Mouse (Mus musculus): ENCODE results near the gene Ipo11. TPM values are rescaled to one million over a fixed set of nuclear protein-coding genes. Genes with fewer than 3 reads are reported as not detected.
"Not testable (repeated sequence)": the region's sequence is repeated elsewhere in the genome, so short reads cannot be mapped to it uniquely, and the experiment has no call there.

Ipo11 gene
- 10 to 100 TPM; 20.7 to 26.8 TPM for total RNA-seq (2021)

DNA sequence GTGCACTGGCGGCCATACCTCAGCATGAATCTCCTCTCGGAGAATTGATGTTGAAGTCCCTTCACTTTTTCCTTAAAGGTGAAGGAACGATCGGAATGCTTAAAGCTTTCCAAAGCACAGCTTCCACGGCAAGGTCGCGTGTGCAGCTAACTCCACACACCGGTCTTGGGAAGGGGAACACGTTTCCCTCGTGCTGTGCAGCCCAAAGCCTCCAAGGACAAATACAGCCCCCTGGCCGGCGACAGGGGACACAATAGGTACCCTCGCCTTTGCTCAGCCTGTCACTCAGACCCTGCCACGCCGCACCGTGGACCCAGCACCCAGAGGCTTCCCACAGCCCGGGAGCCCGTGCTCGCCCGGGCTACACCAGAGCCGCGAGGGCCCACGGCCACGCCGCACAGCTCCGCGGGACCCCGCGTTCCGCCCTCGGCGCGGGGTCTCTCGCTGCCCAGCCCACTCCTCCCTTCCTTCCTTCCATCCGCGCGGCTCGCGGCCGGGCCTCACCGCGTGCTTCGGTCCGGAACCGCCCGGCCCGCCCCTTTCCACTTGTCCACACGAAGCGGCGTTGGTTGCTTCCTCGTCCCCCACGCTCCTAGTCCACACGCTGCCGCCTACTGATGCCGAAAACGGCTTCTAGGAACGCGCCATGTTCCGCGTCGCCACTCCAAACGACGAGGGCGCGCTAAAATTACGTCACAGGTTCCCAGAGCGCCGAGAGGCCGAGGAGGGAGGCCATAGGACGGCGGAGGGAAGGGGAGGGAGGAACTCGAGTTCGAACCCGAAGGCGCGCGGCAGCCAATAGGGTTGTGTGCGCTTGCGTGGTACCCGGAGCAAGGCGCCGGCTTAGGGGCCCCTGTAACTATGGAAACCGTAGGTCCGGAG lies at the start of gene Ipo11:
Ipo11 (minus strand) TSS at position 703 of the 882 bp plus-strand sequence.
- DNase-seq: peak; percentile 85 to 87
- intact Hi-C loops (cut with DNase I): loop anchor here (10.0 kb wide), 1 partner anchor 1218 kb away; the partner anchor contains the start of genes Ercc8 and Ndufaf2

GRCm38 (mm10) chr13:106961496-106961895 lies 24.7 kb upstream of the Ipo11 start:
- intact Hi-C loops (cut with DNase I): no loop called here
- no peak for DNase-seq

- intact Hi-C loops (cut with DNase I): no loop called here
- DNase-seq: no peak
These were observed 23.8 kb upstream of the Ipo11 start for GRCm38 (mm10) chr13:106960557-106960956.

- intact Hi-C loops (cut with DNase I): no loop called here
- no peak for DNase-seq
These were observed 21.5 kb upstream of the Ipo11 start for GRCm38 (mm10) chr13:106958286-106958685.

DNA sequence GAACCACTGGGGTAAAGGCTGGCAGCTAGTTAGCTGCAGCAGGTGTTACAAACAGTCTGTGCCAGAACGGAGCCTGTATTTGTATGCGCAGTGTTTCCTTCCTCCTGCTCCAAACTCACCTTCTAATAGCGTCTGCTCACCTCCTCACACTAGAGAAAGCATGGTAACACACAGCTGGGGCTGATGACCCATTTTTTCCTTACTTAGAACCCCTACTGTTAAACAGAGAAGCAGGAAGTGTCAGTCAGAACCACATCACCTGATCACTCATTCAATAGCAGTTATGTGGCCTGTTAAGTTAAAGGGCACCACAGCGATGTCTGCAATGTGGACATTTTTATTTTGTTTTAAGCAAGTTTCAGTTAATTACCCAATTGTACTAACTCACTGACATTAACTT lies 20.8 kb upstream of the Ipo11 start:
- intact Hi-C loops (cut with DNase I): no loop called here
- DNase-seq: no peak

DNA sequence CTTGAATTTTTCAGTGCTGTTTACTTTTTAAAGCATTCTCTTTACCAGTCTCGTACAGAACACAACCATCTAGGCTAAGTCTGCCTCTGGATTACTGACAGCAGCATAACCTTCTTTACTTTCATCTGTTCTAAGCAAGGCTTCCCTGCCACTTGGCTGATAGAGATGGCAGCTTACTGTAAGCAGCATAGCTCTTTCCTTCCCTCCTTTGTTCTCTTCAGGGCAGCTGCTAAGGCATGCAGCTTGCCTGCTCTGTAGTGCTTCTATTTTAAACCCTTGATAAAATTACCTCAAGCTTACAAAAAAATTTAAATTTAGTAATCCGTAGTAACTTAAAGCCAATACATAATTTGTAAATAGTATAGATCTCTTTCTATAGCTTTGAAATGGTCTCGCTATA lies 18.1 kb upstream of the Ipo11 start:
- intact Hi-C loops (cut with DNase I): no loop called here
- no peak for DNase-seq

DNA sequence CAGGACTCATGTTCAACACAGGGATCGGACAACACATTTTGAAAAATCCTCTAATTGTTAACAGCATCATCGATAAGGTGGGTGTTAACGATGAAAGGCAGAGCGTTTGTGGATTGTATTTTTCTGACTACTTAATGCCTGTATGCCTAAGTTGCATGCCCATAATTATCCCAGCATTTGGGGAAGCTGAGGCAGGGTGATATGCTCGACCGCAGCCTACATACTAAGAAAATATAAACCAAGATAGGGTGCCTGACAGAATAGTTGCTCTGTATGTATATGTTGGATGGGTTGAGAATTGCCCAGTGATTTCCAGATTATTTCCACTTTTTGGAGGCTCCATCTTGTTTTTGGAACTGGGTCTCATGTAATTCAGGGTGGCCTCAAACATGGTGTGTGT lies 10.8 kb upstream of the Ipo11 start:
- no peak for DNase-seq
- intact Hi-C loops (cut with DNase I): loop anchor here (5.0 to 10.0 kb wide), 3 partner anchors 75 to 1097 kb away; partner anchors contain the start of genes Kif2a and Smim15

DNA sequence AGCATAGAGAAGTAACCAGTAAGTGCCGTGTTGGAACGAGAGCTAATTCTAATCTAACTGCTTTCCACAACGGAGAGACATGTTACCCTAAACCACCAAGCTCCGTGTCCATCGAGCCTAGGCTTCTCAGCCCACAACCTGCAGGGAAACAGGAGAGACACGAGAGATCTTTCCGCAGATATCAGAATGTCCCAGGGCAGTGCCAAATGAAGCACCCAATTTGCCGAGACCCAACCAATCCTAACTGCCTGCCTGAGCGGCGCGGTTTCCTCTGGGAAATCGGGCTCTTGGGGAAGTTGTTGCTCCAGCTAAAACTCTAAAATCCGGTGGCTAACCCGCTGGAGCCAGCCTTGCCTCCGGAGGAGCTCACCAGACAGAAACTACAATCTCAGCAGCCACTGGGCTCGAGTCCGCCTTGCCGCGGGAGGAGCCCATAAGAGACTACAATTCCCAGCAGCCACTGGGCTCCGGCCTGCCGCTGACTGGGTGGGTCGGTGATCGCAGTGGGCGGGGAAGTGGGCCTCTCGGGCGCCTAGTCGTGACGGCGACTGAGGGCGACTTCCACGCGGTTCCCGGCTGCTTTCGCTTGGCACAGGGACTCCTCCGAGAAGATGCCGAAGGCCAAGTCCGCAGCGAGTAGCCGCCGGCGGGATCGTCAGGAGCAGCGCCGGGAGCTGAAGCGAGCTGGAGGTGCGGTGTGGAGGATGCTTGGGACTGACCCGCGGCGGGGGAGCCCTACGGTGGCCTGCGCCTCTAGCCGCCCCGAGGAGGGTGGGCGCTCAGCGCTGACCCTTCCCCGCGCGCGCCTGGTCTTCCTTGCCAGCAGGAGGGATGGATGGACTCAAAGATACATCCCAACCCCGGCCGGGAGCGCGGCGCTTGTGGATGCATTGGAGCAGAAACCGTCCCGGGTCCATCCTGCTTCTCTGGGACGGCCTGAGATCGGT lies 10.1 kb upstream of the Ipo11 start, which contains the start of gene Dimt1:
Dimt1 (plus strand) TSS at position 534 of the 947 bp plus-strand sequence.
- intact Hi-C loops (cut with DNase I): loop anchor here (5.0 to 10.0 kb wide), 3 partner anchors 75 to 1098 kb away; partner anchors contain the start of genes Kif2a and Smim15
- DNase-seq: peak; percentile 90 to 92

DNA sequence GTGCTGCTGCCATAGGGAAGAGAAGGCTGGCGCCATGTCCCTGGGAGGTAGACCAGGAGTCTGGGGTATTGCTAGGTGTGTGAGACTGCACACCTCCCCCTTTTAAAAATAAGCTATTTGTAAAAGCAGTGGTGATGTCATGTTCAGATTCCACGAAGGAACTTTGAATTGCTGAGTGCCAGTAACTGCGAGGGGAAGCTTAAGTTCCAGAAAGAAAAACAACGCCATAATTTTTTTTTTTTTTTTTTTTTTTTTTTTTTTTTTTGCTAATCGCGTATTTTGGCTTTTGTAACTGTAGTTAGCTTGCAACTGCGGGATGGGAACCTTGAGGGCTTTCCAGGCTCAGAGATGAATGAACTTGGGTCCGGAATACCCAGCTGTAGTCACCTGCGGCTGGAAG lies 8.8 kb upstream of the Ipo11 start:
- intact Hi-C loops (cut with DNase I): loop anchor here (5.0 to 10.0 kb wide), 3 partner anchors 77 to 1099 kb away; partner anchors contain the start of genes Kif2a and Smim15

DNA sequence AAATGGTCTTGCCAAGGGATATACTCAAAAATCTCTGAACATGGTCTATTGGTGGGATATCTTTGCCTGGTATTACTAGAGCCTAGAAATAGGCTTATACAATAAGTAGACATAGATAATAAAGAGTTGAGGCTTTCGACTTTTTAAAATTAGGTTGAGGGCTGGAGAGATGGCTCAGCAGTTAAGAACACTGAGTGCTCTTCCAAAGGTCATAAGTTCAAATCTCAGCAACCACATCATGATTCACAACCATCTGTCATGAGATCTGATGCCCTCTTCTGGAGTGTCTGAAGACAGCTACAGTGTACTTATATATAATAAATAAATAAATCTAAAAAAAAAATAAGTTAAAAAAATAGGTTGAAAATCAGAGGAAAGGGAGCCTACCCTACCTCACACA lies 6.0 kb upstream of the Ipo11 start:
- DNase-seq: no peak
- intact Hi-C loops (cut with DNase I): loop anchor here (10.0 kb wide), 2 partner anchors 162 to 1102 kb away; partner anchors contain the start of gene Smim15

More for the DNA sequence above, 8.8 kb upstream of the Ipo11 start:
- no peak for DNase-seq

GRCm38 (mm10) chr13:106941211-106941976 lies 4.6 kb upstream of the Ipo11 start:
- intact Hi-C loops (cut with DNase I): loop anchor here (10.0 kb wide), 2 partner anchors 163 to 1103 kb away; partner anchors contain the start of gene Smim15
- DNase-seq: no peak

DNA sequence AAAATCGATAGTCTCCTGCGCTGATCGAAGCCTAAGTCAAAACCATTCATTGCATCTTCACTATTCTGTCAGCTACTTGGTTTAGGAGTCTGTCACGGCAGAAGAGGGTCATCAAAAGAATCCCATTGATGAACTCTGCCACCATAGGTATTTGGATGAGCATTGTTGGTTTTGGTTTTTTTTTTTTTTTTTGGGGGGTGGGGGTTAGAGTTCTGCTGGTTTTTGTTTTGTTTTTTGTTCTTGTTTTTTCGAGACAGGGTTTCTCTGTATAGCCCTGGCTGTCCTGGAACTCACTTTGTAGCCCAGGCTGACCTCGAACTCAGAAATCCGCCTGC lies 347 bp upstream of the Ipo11 start:
- intact Hi-C loops (cut with DNase I): loop anchor here (10.0 kb wide), 1 partner anchor 1218 kb away; the partner anchor contains the start of genes Ercc8 and Ndufaf2

GRCm38 (mm10) chr13:106935871-106936255 lies 895 bp downstream of the Ipo11 start:
- DNase-seq: no peak
- intact Hi-C loops (cut with DNase I): loop anchor here (10.0 kb wide), 1 partner anchor 1219 kb away; the partner anchor contains the start of genes Ercc8 and Ndufaf2

More for the DNA sequence above, 347 bp upstream of the Ipo11 start:
- no peak for DNase-seq

DNA sequence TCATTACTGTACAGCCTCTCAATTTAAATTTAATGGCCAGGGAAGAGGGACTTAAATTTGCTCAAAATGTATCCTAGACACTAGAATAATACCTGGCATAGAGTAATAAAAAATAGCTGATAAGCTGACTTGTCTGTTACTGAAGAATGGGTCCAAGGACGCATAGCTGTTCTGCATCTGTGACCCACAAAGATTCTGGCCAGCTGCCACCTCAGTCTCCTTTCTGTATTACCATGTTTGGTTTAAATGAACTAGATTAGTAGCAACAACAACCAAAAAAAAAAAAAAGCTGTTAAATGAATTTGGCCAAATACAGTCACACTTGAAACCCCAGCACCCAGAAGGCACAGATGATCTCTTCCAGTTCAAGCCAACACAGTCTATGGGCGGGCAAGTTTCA lies 7.6 kb downstream of the Ipo11 start:
- DNase-seq: no peak
- intact Hi-C loops (cut with DNase I): no loop called here

- no peak for DNase-seq
- intact Hi-C loops (cut with DNase I): no loop called here
These were observed 8.5 kb downstream of the Ipo11 start for GRCm38 (mm10) chr13:106928296-106928695.

DNA sequence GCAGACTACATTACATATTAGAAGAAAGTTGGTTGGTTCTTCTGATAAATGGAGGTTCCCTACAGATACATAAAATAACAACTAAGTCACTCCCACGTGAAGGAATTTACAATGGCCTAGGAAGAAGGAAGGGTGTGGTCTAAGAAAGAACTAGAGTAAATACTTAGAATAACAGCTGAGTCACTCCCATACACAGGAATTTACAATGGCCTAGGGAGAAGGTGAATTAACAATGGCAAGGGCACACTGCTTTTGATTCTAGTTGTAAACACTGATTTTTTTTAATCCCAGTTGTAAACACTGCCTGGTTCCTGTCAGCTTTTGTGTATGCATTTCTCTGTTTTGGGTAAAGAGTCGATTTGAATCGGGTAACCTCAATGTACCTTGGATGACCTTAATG lies 10.8 kb downstream of the Ipo11 start:
- intact Hi-C loops (cut with DNase I); DNase-seq: not testable (repeated sequence)

GRCm38 (mm10) chr13:106918322-106919050 lies 18.3 kb downstream of the Ipo11 start:
- DNase-seq: no peak
- intact Hi-C loops (cut with DNase I): loop anchor here (2.0 to 5.0 kb wide), 2 partner anchors 196 to 1476 kb away; partner anchors contain the start of gene Htr1a

DNA sequence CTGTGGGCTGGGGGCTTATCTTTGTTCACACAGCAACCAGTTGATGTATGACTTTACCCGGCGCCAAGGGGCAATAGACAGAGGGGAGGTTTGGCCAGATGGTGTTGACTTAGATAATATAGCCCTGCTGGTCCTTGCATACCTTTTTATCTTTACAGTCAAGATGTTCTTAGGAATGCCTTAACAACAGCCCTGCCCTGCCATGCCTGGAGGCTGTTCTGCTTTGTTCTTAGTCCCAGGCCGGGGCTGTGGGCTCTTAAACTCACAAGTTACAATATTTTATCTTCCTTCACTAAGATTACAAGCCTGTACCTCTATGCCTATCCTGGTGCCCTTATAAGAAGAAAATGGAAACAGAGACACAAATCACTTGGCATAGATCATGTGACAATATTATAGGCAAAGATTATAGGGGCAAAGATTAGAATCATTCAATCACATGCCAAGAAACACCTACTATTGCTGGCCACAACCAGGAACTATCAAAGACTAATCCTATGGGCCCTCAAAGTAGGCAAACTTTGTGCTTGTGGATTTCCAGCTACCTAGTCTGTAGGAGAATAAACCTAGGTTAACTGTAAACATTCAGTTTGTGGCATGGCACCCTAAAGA lies 23.5 kb downstream of the Ipo11 start:
- intact Hi-C loops (cut with DNase I): no loop called here
- DNase-seq: no peak

DNA sequence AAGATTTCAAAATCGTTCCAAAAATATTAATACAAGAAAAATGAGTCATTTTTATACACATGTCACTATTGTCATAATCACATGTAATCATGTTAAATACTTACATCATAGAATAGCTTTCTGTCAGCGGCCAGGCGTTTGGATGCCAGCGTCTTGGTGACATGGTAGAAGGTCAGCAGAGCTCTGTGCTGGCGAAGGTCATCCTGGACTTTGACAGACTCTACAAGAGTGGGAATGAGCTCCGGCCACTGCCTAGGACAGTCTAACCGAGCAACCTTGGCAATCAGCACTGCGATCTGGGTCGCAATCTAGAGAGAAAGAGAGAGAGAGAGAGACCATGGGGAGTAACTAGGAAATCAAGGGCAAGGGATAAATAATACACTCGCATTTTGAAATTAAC lies 26.7 kb downstream of the Ipo11 start:
- intact Hi-C loops (cut with DNase I): no loop called here
- DNase-seq: no peak

Measured in heart, postnatal 36 days (tissue).